Mouse (Mus musculus) T-cell, adult 66 days (primary cell): ENCODE results near the gene Slc9b2. TPM values are rescaled to one million over a fixed set of nuclear protein-coding genes. Genes with fewer than 3 reads are reported as not detected.

Experiments used
- total RNA-seq, 2 experiments: library from RNA; stranded (reverse); gene quantifications; 3 replicates in 1 of 2; 4 replicates in 1 of 2; pipeline ENCODE4 v1.2.4; 2023

The Slc9b2 gene
- total RNA-seq: 1 to 10 TPM; 1.5 to 2.4 TPM

GRCm38 (mm10) chr3:135307411-135308259, at the start of gene Slc9b2:
Gene Slc9b2, plus strand, starts transcription at chr3:135307700.

DNA sequence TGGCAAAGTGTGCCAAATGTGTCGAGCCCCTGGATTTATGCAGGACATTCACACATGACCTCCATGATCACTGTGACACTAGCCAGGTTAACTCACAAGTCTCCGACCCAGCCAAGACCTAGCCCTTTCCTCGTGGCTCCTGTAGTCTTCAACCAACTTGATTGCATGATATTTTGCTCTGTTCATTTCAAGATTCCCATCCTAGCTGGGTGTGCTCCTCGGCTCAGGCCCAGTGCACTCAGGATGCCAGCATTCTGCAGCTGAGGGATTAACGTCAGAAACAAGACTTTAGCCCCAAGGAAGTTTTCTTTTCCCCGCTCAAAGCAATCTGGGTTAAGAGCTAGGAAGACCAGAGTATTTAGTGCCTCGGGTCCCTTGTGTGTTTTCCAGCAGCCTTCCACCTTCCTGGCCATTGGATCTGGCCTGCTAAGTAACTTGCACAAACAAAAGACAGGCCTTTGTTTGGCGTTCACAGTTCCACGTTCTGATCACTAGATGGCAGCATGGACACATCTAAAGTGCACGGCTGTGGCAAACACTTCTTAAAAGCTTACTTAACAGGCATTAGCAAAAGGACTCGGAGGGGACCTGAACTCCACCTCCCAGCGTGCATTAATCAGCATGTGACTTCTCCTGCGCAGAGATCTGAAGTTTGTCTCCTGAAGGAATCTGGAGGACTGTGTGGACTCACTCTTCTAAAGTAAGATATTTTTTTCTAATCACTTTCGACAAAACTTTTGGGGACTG, 26.7 kb upstream of the Slc9b2 start, which contains the start of gene Bdh2:
TSS of gene Bdh2 (plus strand) at position 553 of the 747 bp plus-strand sequence.

DNA sequence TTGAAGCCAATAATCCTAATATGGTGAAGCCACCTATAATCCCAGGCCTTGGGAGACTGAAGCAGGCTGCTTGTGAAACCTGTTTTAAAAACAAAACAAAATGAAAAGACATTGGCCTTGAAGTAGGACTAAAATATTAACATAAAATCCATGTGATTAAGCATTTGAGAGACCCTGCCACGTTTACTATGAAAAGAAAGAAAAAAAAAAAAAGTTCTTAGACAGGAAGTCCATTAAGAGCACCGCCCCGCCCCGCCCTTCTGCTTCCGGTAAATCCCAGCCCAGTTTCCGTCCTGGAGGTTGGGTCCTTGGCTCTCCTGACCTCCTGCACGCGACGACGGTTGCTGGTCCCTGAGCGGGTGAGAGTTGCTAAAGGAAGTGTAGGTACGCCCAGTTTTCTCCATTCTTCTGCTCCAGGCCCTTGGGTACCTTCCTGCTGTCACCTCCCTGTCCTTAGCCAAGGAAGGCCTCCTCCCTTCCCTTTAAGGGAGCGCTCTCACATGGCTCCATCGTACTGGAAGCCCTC, 40.3 kb downstream of the Slc9b2 start, which contains the start of gene Slc9b1:
TSS of gene Slc9b1 (plus strand) at position 291 of the 526 bp plus-strand sequence.

Other genes with a start within 250 kb of the Slc9b2 start
- gene Cenpe, start 95.2 kb upstream of the Slc9b2 start, total RNA-seq: 1 to 10 TPM; 1.4 to 3.3 TPM
- gene Bdh2, start 26.5 kb upstream of the Slc9b2 start, total RNA-seq: not detected
- gene Slc9b1, start 40.3 kb downstream of the Slc9b2 start, total RNA-seq: not detected
- 10 to 100 TPM; 49.0 to 51.0 TPM for gene Cisd2, start 116.2 kb downstream of the Slc9b2 start, total RNA-seq
- 100 to 1,000 TPM; 534 to 540 TPM for gene Ube2d3, start 130.4 kb downstream of the Slc9b2 start, total RNA-seq
- 10 to 100 TPM; 15.3 to 18.9 TPM for gene Manba, start 177.9 kb downstream of the Slc9b2 start, total RNA-seq